Mouse (Mus musculus): ENCODE results near the gene Ccr10.
A peak's percentile ranks its signal among the peaks of the same experiment; 100 is the strongest.
"Not testable (repeated sequence)": the region's sequence is repeated elsewhere in the genome, so short reads cannot be mapped to it uniquely, and the experiment has no call there.

Ccr10 gene

DNA sequence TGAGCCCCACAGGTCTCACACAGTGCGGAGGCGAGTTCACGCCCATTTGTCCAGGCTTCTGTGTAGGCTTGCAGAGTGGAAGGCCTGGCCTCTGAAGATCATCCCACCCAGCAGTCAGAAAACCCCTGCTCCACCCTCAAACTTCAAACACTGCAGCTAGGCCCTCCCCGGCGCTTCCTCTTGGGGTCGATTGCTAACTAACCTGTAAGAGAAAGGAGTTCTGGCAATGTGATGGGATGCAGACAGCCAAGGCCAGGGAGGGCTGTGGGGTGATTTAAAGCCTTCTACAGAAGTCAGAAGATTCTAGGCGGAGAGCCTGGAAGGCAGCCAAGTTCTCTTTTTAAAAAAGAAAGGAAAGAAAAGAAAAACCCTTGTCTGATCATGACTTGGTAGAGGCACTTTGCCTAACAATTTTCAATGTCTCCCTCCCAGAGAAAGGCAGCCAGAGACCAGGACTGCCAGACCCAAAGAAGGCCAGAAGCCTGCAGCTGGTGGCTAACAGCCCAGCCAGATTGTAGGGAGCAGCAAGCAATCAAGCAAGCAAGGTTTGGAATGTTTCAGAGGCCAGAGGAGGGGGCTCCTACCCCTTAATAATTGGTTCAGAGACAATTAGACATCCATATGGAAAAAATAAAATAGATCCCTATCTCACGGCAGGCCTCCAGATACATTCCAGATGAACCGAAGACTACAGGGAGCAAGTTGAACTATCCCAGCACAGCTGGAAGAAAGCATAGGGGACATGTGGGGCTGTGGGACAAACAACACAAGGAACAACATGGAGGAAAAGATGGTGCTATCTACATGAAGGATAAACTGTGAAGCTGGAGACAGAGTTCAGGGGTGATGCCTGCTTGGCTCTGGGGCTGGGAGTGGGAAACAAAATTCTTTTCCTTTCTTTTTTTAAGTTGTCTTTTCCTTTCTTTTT lies 25.8 kb downstream of the Ccr10 start:
- no peak for DNase-seq

DNA sequence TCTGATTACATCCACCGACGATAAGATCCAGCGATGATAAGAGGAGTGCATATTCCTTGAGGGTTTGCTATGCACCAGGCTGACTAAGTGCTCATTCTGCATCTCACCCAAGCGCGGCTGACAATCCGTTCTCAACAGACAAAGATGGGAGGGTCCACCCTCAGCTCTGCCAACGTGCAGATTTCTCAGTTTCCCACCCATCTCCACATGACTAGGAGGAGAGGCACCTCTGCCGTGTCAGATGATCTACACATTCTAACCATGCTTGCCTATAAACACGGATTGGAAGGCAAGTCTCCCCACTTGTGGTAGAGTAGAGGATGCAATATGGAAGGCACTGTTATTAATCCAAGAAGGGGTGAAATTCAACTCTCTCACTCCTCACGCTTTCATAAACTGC lies 26.5 kb downstream of the Ccr10 start:
- no peak for DNase-seq

DNA sequence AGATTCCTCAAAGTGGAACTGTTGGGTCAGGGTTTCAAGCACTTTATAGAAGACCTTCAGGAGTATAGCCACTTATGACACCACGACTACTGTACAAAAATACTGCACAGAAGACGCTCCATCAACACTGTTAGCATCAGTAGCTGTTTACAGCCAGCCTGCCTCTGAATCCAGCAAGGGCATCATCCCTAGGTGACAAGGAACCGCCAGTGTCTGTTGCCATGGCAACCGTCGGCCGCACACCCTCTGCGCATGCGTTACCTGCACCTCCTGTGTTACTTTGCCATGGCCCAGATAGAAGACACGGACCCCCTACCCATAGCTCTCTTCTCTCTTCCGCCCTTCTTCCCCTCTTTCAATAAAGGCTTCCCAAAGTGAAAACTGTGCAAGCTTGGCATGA lies 28.9 kb downstream of the Ccr10 start:
- DNase-seq: no peak

DNA sequence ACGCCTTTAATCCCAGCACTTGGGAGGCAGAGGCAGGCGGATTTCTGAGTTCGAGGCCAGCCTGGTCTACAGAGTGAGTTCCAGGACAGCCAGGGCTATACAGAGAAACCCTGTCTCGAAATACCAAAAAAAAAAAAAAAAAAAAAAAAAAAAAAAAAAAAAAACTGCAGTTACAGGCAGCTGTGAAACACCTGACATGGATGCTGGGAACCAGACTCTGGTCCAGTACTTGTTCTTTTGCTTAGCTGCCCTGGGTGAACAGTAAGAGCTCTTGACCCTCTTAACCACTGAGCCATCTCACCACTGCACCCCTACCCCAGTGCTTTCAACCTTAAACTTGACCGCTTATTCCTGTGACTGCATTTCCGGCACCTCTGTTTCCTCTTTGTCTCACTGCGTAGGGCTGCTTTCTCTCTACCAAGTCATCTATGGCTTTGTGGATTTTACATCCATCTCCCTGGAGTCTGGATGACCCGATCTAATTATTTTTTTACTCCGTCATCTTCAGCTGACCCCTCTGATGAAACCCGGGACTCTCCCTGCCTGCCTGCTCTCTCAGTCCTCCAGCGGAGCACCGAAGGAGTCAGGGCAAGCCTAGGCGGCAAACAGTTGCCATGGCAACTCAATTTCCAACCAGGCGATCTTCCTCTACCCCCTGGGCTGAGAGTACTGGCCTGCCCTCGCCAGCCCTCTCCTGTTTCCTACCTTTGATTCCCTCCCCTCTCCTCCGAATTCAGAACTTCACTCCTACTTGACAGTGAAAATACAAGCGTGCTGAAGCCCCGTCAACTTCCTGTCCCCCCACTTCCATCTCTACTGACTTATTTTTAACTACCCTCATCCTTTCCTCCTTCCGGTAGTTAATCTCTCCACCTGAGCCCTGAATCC lies 31.7 kb downstream of the Ccr10 start:
- DNase-seq: no peak

DNA sequence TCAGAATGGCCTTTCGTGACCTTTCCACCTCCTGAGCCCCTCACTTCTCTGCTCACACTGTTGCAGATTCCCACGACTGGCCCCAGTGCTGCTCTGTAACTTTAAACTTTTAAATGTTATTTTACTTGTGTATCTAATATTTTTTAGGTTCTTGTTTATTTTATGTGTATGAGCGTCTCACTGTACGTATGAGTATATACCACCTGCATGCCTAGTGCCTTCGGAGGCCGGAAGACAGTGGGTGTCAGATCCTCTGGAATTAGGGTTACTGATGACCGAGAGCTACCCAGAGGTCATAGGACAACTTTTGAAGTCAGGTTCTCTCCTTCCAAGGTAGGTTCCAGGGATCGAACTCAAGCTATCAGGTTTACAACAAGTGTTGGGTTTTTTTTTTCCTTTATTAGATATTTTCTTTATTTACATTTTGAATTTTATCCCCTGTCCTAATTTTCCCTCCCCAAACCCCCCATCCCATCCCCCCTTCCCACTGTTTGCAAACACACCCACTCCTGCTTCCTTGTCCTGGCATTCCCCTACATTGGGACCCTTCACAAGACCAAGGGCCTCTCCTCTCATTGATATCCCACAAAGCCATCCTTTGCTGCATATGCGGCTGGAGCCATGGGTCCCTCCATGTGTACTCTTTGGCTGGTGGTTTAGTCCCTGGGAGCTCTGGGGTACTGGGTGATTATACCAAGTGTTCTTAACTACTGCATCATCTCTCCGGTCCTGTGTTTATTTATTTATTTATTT lies 32.9 kb downstream of the Ccr10 start:
- DNase-seq: no peak

DNA sequence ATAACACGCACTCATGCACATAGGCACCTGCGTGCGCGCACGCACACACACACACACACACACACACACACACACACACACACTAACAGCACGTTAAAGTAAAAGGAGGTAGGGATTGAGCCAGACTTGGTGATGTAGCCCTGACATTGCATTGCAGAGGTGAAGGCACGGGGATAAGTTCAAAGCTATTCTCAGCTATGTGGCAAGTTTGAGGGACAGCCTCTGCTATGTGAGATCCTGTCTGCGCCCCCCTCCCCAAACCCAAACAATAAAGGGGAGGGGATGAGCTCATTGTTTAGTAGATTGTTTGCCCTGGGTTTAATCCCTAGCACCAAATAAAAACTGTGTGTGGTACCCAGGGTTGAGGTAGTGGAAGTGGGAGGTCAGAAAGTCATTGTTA lies 34.2 kb downstream of the Ccr10 start:
- no peak for DNase-seq

DNA sequence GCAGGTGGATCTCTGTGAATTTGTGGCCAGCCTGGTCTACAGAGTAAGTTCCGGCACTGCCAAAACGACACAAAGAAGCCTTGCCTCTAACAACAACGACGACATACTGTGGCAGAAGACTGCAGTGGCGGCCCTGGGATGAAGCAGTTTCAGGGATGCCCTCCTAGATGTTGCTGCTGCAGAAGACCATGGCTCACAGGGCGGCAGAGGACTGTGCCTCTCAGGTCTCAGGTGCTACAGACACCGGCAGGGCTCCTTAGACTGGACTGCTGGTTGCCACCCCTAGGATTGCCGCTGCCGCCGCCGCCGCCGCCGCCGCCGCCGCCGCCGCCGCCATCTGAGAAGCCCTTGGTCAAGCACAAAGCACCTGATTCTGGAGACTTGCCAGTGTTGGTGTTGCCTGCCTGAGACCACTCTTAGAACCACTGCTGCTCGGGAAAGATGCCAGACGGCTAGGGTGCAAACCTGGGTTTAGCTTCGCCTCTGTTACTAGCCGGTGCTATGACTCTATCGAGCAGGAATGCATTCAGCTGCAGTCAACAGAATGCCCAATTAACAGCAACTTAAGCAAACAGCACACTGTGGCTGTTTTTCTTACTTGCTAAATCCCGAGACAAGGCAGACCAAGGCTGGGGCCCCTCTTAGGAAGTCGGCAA lies 35.0 kb downstream of the Ccr10 start:
- no peak for DNase-seq

DNA sequence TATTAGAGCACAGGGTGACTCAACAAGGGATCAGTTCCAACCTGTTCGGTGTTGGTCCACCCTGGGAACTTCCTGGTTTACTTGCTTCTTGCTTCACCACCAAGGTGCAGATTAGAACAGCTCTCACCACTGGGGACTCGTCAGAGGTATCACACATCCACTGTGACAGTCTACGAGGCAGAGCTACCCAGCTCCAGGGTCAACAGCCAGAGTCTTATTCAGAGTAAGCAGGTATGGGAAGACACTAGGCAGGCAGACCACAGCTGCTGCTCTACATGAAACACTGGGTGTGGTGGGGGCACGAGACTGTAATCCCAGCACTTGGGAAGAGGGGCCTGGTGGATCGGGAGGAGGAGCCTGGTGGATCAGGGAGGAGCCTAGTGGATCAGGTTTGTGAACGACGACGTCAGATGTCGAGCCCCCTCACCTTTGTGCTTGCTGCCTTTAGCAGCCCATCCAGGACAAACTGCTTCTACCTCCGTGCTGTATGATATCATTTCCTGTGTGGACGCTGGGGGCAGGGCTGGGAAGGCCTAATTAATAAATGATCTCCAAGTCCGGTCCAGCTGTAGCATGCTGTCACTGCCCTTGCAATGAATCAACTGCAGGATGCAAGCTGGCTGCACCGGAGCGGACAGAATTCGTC lies 36.6 kb downstream of the Ccr10 start:
- peak; percentile 74 for DNase-seq

DNA sequence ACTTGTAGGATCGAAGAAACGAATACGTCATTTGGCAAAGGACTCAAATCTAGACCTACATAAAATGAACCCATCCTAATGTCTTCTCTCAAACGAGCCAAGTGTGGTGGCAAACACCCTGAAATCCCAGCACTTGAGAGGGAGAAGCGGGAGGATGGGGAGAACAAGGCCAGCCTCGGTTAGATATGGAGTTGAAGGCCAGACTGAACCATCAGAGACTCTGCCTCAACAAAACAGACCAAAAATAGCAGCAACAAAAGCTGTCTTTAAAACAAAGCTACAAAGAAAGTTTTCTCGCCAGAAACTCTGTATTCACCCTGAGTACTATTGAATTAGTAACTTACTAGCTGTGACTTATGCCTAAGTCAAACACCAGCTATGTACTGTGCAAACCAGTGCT lies 38.2 kb downstream of the Ccr10 start:
- no peak for DNase-seq

DNA sequence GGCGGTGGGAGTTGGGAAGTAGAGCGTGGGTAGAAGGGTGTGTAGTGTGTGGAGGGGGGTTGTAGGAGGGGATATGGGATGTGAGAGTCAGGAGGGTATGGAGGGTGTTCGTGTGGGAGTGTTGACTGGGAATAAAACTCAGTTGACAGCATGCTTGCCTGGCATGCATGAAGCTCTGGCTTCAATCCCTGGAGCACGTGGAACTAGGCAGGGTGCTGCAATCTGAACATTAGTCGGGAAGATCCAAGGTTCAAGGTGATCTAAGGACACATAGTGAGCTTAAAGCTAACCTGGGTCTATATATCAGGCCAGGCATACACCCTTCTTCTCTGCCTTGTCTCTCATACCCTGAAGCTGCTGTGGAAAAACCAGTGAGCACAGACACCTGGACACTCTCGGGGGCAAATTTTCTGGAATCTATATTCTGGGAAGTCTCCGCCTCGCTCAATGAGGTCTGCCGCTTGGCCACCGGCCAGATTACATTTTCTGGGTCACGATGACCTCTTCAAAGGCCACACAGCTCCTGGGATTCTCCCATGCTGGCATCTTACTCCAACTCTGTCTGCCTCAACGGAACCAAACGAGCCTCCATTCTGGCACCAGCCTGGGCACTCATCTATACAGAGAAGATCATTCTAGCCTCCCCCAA lies 40.9 kb downstream of the Ccr10 start:
- no peak for DNase-seq

DNA sequence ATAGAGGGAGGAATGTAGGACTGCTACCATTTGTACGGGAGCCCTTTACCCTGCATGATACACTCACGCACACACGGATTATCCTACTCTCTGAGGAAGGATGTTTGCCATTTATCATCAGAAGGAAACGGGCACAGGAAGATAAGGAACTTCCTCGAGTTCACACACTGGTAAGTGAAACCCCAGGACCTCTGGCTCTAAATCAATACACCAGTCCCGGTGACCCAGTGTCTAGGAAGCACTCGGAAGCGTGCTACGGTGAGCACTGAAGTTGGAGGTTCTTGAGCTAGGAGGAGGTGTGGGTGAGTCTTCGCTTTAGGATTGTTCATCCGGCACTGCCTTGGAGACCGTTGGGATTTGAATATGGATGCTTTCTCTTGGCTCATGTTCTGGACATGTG lies 42.2 kb downstream of the Ccr10 start:
- DNase-seq: peak; percentile 29

DNA sequence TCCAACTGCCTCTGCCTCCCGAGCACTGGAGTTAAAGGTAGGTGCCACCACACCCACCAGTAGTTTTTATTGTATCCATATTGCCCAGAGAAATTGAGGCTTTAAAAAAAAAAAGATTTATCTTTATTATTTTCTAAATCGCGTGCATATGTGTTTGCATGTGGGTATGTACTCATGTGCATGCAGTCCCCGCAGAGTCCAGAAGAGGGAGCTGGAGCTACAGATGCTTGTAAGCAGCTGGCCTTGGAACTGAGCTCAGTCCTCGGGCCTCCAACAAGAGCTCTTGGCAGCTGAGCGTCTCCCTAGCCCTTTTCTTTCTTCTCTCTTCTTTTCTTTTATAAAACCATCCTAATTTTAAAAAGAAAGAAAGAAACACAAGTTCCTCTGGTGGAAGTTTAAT lies 43.5 kb downstream of the Ccr10 start:
- no peak for DNase-seq

DNA sequence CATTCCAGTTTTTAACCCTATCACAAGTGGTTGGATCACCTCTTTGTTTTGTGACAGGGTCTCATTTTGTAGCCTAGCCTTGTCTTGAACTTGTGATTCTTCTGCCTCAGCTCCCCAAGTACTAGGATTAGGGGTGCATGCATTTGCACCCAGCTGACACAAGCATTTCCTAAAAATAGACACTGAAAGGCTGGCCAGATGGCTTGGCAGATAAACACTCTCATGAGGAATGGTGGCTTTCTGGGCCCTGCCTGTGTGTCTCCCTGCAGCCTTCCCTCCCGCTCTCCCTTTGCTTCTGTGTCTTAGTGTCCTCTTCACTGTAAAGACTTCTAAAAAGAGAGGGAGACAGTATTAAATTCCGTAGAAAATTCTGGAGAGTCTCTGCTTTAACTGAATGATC lies 44.1 kb downstream of the Ccr10 start:
- DNase-seq: no peak

DNA sequence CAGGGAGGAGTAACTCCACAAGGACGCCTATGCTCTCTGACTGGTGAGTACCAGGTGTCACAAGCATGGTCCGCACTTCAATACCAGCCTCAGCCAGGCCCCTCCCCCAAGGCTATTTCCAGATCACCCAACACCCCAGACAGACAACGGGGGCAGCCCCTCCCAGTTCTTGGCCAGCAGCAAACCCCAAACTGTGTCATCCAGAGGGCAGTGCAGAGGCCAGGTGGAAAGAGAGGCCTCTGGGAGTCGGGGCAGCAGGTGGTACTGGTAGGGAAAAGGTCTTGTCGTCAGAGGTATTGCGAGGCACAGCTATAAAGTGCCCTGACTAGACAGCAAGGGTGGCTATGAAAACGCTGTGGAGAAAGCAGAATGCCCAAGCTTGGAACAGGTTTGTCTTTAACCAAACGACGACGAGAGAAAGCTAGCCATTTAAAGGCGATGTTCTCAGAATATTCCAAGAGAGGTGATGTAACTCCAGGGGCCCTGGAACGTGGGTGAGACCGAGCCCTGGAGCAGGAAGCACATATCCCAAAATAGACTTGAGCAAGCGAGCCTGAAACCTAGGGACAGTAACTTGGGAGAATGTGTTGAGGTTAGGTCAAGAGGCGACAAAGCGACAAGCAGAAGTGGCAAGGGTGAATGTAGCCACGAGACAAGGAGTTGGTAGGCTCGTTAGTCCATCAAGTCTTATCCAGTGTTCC lies 45.0 kb downstream of the Ccr10 start:
- no peak for DNase-seq

DNA sequence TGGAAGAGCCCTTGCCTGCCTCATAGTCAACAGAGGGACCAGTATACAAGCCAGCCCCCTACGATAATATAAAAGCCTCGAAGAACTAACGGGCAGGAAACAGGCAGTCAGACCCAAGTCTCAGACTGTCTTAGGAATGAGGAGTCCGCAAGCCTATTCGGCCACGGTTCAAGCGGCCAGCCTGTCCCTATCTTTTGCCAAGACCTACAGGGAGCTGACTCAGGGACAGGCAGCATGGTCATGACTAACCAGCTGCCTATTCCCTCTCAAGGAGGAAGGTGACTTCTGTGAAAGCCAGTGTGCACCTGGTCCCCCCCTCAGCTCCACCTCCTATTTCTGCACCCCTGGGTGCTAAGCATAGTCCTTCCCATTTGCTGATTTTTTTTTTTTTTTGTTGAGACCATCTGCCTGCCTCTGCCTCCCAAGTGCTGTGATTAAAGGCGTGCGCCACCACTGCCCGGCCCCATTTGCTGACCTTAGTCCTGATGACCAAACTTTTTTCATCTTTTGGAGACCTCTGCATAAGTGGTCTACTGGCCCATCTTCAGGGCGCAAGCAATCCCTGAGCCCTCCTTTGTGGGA lies 46.2 kb downstream of the Ccr10 start:
- no peak for DNase-seq

DNA sequence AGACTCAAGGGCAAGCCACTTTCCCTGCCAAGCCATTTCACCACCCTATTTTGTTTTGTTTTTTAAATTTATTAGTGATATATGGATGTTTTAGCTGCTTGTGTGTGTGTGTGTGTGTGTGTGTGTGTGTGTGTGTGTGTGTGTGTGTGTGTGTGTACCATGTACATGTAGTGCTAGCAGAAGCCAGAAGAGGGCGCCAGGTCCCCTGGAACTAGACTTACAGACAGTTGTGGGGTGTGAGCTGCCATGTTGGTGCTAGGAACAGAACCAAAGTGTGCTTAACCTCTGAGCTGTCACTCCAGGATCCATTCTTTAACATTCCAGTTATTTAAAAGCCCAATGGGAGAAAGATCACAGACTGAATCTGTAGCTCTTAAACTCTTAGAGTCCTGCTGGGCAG lies 48.2 kb downstream of the Ccr10 start:
- DNase-seq: no peak

DNA sequence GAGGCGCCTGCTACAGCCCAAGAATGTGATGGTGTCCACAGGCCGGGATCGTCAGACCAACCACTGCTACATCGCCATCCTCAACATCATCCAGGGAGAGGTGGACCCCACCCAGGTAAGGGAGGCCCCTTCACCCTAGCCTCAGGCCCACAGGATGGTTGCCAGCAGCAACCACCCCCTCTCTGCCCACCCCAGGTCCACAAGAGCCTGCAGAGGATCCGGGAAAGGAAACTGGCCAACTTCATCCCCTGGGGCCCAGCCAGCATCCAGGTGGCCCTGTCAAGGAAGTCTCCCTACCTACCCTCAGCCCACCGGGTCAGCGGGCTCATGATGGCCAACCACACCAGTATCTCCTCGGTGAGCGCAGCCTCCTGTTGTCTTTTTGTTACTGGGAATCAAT lies 50.2 kb downstream of the Ccr10 start:
- DNase-seq: not testable (repeated sequence)

DNA sequence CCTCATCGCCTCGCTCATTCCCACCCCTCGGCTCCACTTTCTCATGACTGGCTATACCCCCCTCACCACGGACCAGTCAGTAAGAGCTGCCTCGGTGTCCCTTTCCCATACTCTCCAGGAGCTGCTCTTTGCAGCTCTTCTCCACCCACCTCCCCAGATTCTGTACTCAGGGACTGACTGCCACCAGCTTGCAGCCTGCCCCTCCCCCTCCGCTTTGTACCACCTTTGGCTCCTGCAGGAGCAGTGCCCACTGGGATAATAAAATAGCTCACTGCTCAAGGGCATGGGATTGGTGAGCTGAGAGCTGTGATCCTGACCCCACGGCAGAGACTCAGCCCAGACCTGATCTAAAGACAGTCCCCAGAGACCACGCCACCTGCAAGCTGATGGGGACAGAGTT lies 50.7 kb downstream of the Ccr10 start:
- not testable (repeated sequence) for DNase-seq

Data from kidney, adult 11 months (tissue).